9 mouse cellular contexts compared by ENCODE assay signal in the genomic region with DNA sequence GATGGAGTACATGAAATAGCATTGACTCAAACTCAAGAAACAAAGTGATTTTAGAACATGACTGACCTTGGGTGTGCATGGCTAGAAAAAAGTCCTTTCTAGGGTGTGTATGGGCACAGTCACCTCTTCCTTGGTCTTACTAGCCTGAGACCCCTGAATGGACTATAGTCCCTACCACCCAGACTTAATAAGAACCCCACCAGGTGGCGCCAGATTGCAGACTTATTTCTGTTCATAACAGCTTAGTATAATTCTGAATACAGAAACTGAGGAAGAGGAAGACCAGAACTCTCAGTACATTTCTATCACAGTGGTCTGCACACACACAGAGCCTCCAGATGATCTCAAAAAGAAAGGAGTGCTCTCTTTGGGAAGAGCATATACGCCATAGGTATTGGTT.
DNase-seq lines count a peak whose midpoint lies in the region; ATAC-seq and TF ChIP-seq lines count a peak whose summit lies in the region.
"Had no signal": no experiment of that assay in that cellular context is flagged by ENCODE, and none has a peak within 500 bp of the region (broad histone marks: within the 10 kb centered on the region; RNA-seq: fewer than 3 reads in every experiment).

No protein-coding gene starts in this region.

- ATAC-seq in CD4-positive, CD25-positive, alpha-beta regulatory T cell, adult 4 months: no peak
- no peak for ATAC-seq in hindbrain, postnatal 0 days
- ATAC-seq in liver, embryonic 13.5 days (ENCODE audit: low read depth): no peak

- H3K36me3 ChIP-seq in hindbrain, postnatal 0 days (ENCODE audit: insufficient read depth, low read length): peaks cover 9% of the 10 kb centered on the region; the same call in 1 of the 2 replicates
- no peaks in the 10 kb centered on the region for H3K36me3 ChIP-seq in liver, embryonic 13.5 days
- no peaks in the 10 kb centered on the region for H3K36me3 ChIP-seq in splenic B cell, adult 2 months (ENCODE audit: control insufficient read depth, insufficient read depth, low read length, poor library complexity, severe bottlenecking)
- H3K36me3 ChIP-seq: limb, embryonic 12.5 days had no signal

- H3K4me1 ChIP-seq in hindbrain, postnatal 0 days (ENCODE audit: insufficient read depth, low read length): 0 out of 2 replicates have a peak, but pooled peaks cover 9% of the 10 kb centered on the region
- no peaks in the 10 kb centered on the region for H3K4me1 ChIP-seq in liver, embryonic 13.5 days (replicated peaks)
- H3K4me1 ChIP-seq: limb, embryonic 12.5 days had no signal

- H3K9me3 ChIP-seq in hindbrain, postnatal 0 days (ENCODE audit: low read length): no peaks in the 10 kb centered on the region
- no peaks in the 10 kb centered on the region for H3K9me3 ChIP-seq in liver, embryonic 13.5 days (replicated peaks)
- H3K9me3 ChIP-seq: limb, embryonic 12.5 days had no signal

- H3K27me3 ChIP-seq in hindbrain, postnatal 0 days (ENCODE audit: insufficient read depth, low read length): no peaks in the 10 kb centered on the region
- H3K27me3 ChIP-seq in liver, embryonic 13.5 days: no peaks in the 10 kb centered on the region
- no peaks in the 10 kb centered on the region for H3K27me3 ChIP-seq in splenic B cell, adult 2 months (ENCODE audit: control insufficient read depth, insufficient read depth, low read length, poor library complexity, severe bottlenecking)
- H3K27me3 ChIP-seq: limb, embryonic 12.5 days had no signal

- no peak overlapping the region for H3K4me3 ChIP-seq in hindbrain, postnatal 0 days (ENCODE audit: low read length)
- H3K4me3 ChIP-seq in liver, embryonic 13.5 days (replicated peaks): no peak overlapping the region
- H3K4me3 ChIP-seq: limb, embryonic 12.5 days had no signal

- peak; percentile 2 for DNase-seq in CD4-positive, CD25-positive, alpha-beta regulatory T cell, adult 2 months (ENCODE audit: low read depth, low spot score)
- peak; percentile 27 for DNase-seq in ovary, postnatal 36 days (ENCODE audit: low spot score)
- DNase-seq in ovary, postnatal 10 days (ENCODE audit: low spot score): no peak
- peak; percentile 23 for DNase-seq in embryo, embryonic 11.5 days (ENCODE audit: low read depth, low spot score)
- DNase-seq in hindbrain, postnatal 0 days (ENCODE audit: low spot score): peak; percentile 79
- DNase-seq in liver, embryonic 13.5 days: peak; percentile 26
- DNase-seq in splenic B cell, adult 2 months (ENCODE audit: low read depth, low spot score): peak; percentile 50

- no peak overlapping the region for H3K27ac ChIP-seq in hindbrain, postnatal 0 days
- no peak overlapping the region for H3K27ac ChIP-seq in liver, embryonic 13.5 days
- H3K27ac ChIP-seq: limb, embryonic 12.5 days had no signal

- WGBS in hindbrain, postnatal 0 days: 58% methylated on average over 2 of the region's 2 CpGs
- WGBS in liver, embryonic 13.5 days (ENCODE audit: insufficient replicate concordance): 33% methylated on average over 2 of the region's 2 CpGs

- H3K9ac ChIP-seq in hindbrain, postnatal 0 days (replicated peaks; ENCODE audit: low read length): no peak overlapping the region
- no peak overlapping the region for H3K9ac ChIP-seq in liver, embryonic 13.5 days
- H3K9ac ChIP-seq: limb, embryonic 12.5 days had no signal

- no peak overlapping the region for H3K4me2 ChIP-seq in hindbrain, postnatal 0 days (ENCODE audit: low read depth, low read length)
- no peak overlapping the region for H3K4me2 ChIP-seq in liver, embryonic 13.5 days
- H3K4me2 ChIP-seq: limb, embryonic 12.5 days had no signal

- peak; percentile 68 for TF ChIP-seq CTCF in hindbrain, postnatal 0 days (IDR thresholded peaks at IDR 0.05; ENCODE audit: low read depth)
